Mouse (Mus musculus) kidney, adult 2 months (tissue): ENCODE measurements around the gene Cdh1. TPM values are rescaled to one million over a fixed set of nuclear protein-coding genes. Genes with fewer than 3 reads are reported as not detected.
A peak's percentile ranks its signal among the peaks of the same experiment; 100 is the strongest.

ENCODE experiments used
- DNase-seq: peaks from one replicate; pipeline ENCODE4 v3.0.0; 2021
- H3K27ac ChIP-seq: fragments of 200-500 bp; 2 replicates; pipeline ENCODE4 v1.5.1; 2012; ENCODE audit warnings: low read depth, low read length, control low read depth, inconsistent platforms; ENCODE audit not compliant: insufficient read depth
- H3K27me3 ChIP-seq: fragments of 200-500 bp; replicated peaks from 2 replicates; pipeline ENCODE4 v1.6.1; 2012; ENCODE audit warnings: mild to moderate bottlenecking, moderate library complexity, low read length, inconsistent platforms; ENCODE audit not compliant: control insufficient read depth, insufficient read depth
- H3K36me3 ChIP-seq: fragments of 200-500 bp; 2 replicates; pipeline ENCODE4 v1.6.1; 2012; ENCODE audit warnings: mild to moderate bottlenecking, moderate library complexity, low read length, inconsistent platforms; ENCODE audit not compliant: control insufficient read depth, insufficient read depth
- H3K4me1 ChIP-seq: fragments of 200-500 bp; 2 replicates; pipeline ENCODE4 v1.6.1; 2011; ENCODE audit warnings: low read length; ENCODE audit not compliant: control insufficient read depth, insufficient read depth
- H3K4me3 ChIP-seq: fragments of 200-500 bp; 2 replicates; pipeline ENCODE4 v1.5.1; 2011; ENCODE audit warnings: mild to moderate bottlenecking, low read depth, low read length, control low read depth; ENCODE audit not compliant: insufficient read depth
- CTCF ChIP-seq: fragments of 200-500 bp; conservative IDR thresholded peaks from 2 replicates; pipeline ENCODE4 v1.5.1; 2011; ENCODE audit warnings: low read depth, mild to moderate bottlenecking, control low read depth, low read length, moderate library complexity, mixed read lengths; ENCODE audit not compliant: insufficient read depth, insufficient read length
- POLR2A ChIP-seq: fragments of 200-500 bp; IDR thresholded peaks from one replicate; pipeline ENCODE4 v1.6.1; 2011; ENCODE audit warnings: low read depth, low read length, control low read depth
- WGBS: fragments of 180-500 bp; shearing (Covaris S2); methylation state at CpG from one replicate; pipeline ENCODE4 v1.1.7; 2018; 5-methylcytosine and 5-hydroxymethylcytosine counted together
- polyA plus RNA-seq: library from polyadenylated mRNA; depleted of rRNA; stranded (reverse); fragments of >200 nt; gene quantifications from 2 replicates; pipeline ENCODE4 v1.2.3, GENCODE M21; 2012

The Cdh1 gene
- polyA plus RNA-seq, 1 experiment = 68.7 TPM

DNA sequence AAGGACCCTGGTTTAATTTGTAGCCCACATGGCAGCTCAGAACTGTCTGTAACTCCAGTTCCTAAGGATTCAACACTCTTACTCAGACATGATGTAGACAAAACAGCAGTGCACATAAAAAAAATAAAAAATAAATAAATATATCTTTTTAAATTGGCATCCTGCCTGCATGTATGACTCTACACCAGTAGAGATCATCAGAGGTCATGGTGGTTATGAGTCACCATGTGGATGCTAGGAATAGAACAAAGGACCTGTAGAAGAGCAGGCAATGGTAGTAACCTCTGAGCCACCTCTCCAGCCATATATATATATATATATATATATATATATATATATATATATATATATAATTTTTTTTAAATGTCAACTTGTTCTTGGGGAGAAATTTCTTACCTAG is 52.9 kb downstream of the Cdh1 start:
- H3K27me3 ChIP-seq = no peaks in the 10 kb centered on the region
- TF ChIP-seq CTCF (no peak), POLR2A (no peak)
- peaks cover 2% of the 10 kb centered on the region for H3K36me3 ChIP-seq
- no peak for DNase-seq
- H3K4me1 ChIP-seq = no peaks in the 10 kb centered on the region
- no peak overlapping the region for H3K4me3 ChIP-seq
- no peak overlapping the region for H3K27ac ChIP-seq

DNA sequence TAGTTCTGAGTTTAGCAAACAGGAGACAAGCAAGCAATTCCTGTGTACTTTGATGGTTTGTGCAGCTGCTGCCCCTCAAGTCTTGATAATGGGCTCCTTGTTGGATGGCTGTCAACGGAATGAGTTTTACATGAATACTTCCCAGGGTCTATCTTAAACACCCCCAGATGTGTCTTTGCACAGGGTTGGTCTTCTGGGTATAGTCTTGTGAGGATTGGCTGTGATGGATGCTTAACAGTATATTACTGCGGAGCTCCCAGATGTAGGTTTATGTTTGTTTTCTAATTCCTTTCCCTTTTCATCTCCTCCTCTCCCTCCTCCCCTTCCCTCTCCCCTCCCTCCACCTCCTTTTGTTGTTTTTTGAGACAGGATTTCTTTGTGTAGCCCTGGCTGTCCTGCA is 69.6 kb downstream of the Cdh1 start:
- Histone ChIP-seq H3K36me3 (no peaks in the 10 kb centered on the region), H3K27me3 (no peaks in the 10 kb centered on the region), H3K27ac (no peak overlapping the region), H3K4me3 (no peak overlapping the region), H3K4me1 (no peaks in the 10 kb centered on the region)
- DNase-seq = no peak
- TF ChIP-seq CTCF (no peak), POLR2A (no peak)
- 76% methylated on average over 2 of the region's 2 CpGs for WGBS

DNA sequence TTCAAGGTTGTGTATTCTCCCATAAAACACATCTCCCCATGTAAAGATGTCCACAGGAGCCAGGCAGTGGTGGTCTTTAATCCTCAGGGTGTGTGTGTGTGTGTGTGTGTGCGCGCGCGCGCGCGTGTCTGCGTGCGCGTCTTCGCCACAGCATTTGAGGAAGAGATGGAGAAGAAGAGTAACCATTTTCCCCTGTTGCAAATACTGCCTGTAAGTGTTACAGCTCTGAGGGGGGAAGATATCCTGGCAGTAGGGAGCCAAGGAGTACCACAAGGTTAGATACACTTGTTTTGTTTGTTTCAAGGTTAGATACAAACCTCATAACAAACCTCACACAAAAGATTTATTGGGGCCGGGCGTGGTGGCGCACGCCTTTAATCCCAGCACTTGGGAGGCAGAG is 71.2 kb downstream of the Cdh1 start:
- 98% methylated on average over 15 of the region's 15 CpGs for WGBS
- no peaks in the 10 kb centered on the region for H3K36me3 ChIP-seq

DNA sequence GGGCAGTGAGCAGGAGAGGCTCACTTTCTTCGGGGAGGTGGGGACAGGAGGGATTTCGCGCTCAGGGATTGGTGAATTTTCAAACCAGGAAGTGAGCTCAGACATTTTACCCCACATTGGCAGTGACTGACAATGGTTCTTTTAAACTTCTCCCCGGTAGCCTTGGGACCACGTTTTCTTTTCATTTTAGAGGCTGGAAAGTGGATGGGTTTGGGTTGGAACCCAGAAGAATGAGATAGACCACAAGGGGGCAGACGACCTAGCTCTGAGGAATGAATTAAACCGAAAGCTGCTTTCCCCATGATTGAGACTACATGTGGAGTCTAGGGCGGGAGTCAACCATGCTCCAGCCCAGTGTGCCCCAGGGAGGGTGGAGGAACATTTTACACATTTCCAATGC is 71.7 kb downstream of the Cdh1 start:
- Histone ChIP-seq H3K4me3 (no peak overlapping the region), H3K4me1 (no peaks in the 10 kb centered on the region), H3K27me3 (no peaks in the 10 kb centered on the region), H3K36me3 (no peaks in the 10 kb centered on the region), H3K27ac (no peak overlapping the region)
- WGBS = 77% methylated on average over 8 of the region's 8 CpGs
- TF ChIP-seq POLR2A = no peak
- TF ChIP-seq CTCF = peak; percentile 33; the same call in 1 of the 2 replicates
- no peak for DNase-seq

More for the DNA sequence above, 71.2 kb downstream of the Cdh1 start:
- DNase-seq = no peak
- H3K27ac ChIP-seq = no peak overlapping the region
- H3K27me3 ChIP-seq = no peaks in the 10 kb centered on the region
- H3K4me3 ChIP-seq = no peak overlapping the region
- no peaks in the 10 kb centered on the region for H3K4me1 ChIP-seq
- TF ChIP-seq POLR2A = no peak
- no peak for TF ChIP-seq CTCF

DNA sequence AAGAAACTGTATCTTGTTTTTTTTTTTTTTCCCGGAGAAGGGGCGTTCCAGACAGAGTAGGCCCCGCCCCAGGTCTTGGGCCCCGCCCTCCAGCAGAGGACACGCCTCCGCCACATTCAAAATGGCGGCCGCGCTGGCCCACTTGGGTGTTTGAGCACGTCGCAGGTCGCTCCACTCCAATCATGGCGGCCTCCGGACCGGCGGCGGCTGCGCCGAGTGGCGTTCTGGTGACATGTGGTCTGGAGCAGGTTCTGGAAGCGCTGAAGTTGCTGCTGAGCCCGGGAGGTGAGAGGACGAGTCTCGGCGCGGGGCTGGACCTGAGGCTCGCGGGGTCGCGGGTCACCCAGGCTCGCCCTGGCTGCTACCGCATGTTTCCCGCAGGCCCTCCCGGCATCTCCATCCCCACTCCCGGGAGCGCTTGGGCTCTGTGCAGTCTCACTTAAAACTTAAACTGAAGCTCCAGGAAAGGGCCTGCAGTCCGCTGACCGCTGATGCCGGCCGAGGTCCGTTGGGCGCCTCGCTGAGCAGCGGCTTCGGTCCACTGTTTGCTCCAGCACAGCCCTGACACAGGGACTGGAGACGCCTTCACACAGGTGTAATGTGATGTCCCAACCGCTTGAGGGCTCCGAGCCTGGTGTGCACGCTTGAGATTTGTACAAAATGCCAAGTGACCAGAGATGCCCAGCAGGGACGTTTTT is 80.0 kb downstream of the Cdh1 start, which contains the start of gene Tango6:
Gene Tango6, plus strand, starts transcription at position 98 of the 698 bp plus-strand sequence.
- peak within 1 kb of the TSS; percentile 79 for H3K27ac ChIP-seq
- H3K4me3 ChIP-seq = peak within 1 kb of the TSS; percentile 76
- peak; percentile 78 for TF ChIP-seq CTCF
- peak; percentile 51 for TF ChIP-seq POLR2A
- WGBS = under 1% methylated on average over 50 of the region's 50 CpGs
- peak; percentile 95 for DNase-seq
- H3K36me3 ChIP-seq = no peaks in the 10 kb centered on the region
- no peaks in the 10 kb centered on the region for H3K27me3 ChIP-seq
- H3K4me1 ChIP-seq = no peaks in the 10 kb centered on the region; the same call in 1 of the 2 replicates

DNA sequence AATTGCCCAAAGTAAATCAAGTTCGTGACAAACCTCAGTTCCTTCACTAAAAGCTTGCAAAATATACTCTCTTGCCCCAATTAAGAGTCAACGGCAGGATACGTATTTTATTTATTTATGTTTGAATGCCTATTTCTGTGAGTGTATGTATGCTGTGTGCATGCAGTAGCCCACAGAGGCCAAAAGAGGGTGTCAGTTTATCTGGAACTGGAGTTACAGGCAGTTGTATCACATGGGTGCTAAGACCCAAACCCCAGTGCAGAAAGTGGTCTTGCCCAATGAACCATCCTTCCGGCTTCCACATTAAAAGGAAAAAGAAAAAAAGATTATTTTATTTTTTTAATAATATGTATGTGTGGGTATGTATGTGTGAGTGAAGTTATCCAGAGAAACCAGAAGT is 81.2 kb downstream of the Cdh1 start:
- no peak for TF ChIP-seq POLR2A
- TF ChIP-seq CTCF = no peak
- H3K4me1 ChIP-seq = no peaks in the 10 kb centered on the region; the same call in 1 of the 2 replicates
- no peak overlapping the region for H3K4me3 ChIP-seq
- no peaks in the 10 kb centered on the region for H3K27me3 ChIP-seq
- H3K27ac ChIP-seq = no peak overlapping the region
- DNase-seq = no peak
- no peaks in the 10 kb centered on the region for H3K36me3 ChIP-seq
- 89% methylated on average over 4 of the region's 4 CpGs for WGBS

DNA sequence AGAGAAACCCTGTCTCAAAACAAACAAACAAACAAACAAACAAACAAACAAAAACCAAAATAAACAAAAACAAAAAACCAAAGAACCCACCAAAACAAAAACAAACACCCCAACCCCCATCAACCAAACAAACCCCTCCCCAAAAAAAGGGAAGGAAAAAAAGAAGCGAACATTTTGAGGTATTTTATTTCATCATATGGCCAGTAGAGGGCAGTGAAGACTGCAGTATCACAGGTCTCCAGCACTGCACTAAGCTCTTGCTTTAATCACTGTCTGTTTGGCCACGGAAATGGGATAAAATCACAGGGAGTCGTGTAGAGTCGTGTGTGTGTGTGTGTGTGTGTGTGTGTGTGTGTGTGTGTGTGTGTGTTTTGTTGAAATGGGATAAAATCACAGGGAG is 84.3 kb downstream of the Cdh1 start:
- WGBS = under 1% methylated on average over 4 of the region's 4 CpGs
- H3K36me3 ChIP-seq = no peaks in the 10 kb centered on the region
- DNase-seq = peak; percentile 47

More for the DNA sequence above, 84.3 kb downstream of the Cdh1 start:
- TF ChIP-seq POLR2A = no peak
- peak; percentile 54 for TF ChIP-seq CTCF
- H3K27ac ChIP-seq = no peak overlapping the region
- no peak overlapping the region for H3K4me3 ChIP-seq
- no peaks in the 10 kb centered on the region for H3K27me3 ChIP-seq
- no peaks in the 10 kb centered on the region; the same call in 1 of the 2 replicates for H3K4me1 ChIP-seq
